Mouse (Mus musculus): ENCODE measurements around the gene Olfr1257. TPM values are rescaled to one million over a fixed set of nuclear protein-coding genes. Genes with fewer than 3 reads are reported as not detected.
"Not testable (repeated sequence)": the region's sequence is repeated elsewhere in the genome, so short reads cannot be mapped to it uniquely, and the experiment has no call there.

Gene Olfr1257
- polyA plus RNA-seq (2016; fragmentation: Nextera tagmentation; extraction: Ambion mirVana): not detected in 2 replicates

- Histone ChIP-seq H3K36me3 (no peaks in the 10 kb centered on the region), H3K27ac (replicated peaks) (no peak within 1 kb of the TSS), H3K4me2 (replicated peaks) (no peak within 1 kb of the TSS), H3K4me3 (no peak within 1 kb of the TSS), H3K9ac (replicated peaks) (no peak within 1 kb of the TSS), H3K27me3 (no peaks in the 10 kb centered on the region), H3K9me3 (no peaks in the 10 kb centered on the region), H3K4me1 (no peaks in the 10 kb centered on the region)
- WGBS: 88% methylated on average over 1 of the region's 1 CpGs
- ATAC-seq (ENCODE audit: low FRiP score, low read depth): no peak
These were observed at the start of gene Olfr1257 for GRCm38 (mm10) chr2:89878137-89878536. Olfr1257 (plus strand) TSS chr2:89878437.

GRCm38 (mm10) chr2:89841455-89841854 lies 36.8 kb upstream of the Olfr1257 start, which contains the start of gene Olfr1256:
Olfr1256 (minus strand) TSS chr2:89841555.
- WGBS: 57% methylated on average over 2 of the region's 2 CpGs
- Histone ChIP-seq H3K9me3 (no peaks in the 10 kb centered on the region), H3K4me2 (replicated peaks) (no peak within 1 kb of the TSS), H3K36me3 (no peaks in the 10 kb centered on the region), H3K9ac (replicated peaks) (no peak within 1 kb of the TSS), H3K4me1 (no peaks in the 10 kb centered on the region), H3K27me3 (no peaks in the 10 kb centered on the region), H3K27ac (replicated peaks) (no peak within 1 kb of the TSS), H3K4me3 (no peak within 1 kb of the TSS)
- no peak for ATAC-seq (ENCODE audit: low FRiP score, low read depth)

GRCm38 (mm10) chr2:89848105-89848504 lies 30.1 kb upstream of the Olfr1257 start, which contains the start of gene Olfr48:
Olfr48 (minus strand) TSS chr2:89848205.
- no peak for ATAC-seq (ENCODE audit: low FRiP score, low read depth)
- no peak within 1 kb of the TSS for H3K4me2 ChIP-seq (replicated peaks)
- 85% methylated on average over 5 of the region's 5 CpGs for WGBS
- no peak within 1 kb of the TSS for H3K4me3 ChIP-seq
- no peak within 1 kb of the TSS for H3K9ac ChIP-seq (replicated peaks)
- no peaks in the 10 kb centered on the region for H3K9me3 ChIP-seq
- H3K4me1 ChIP-seq: no peaks in the 10 kb centered on the region
- H3K27me3 ChIP-seq: no peaks in the 10 kb centered on the region
- no peaks in the 10 kb centered on the region for H3K36me3 ChIP-seq
- H3K27ac ChIP-seq (replicated peaks): no peak within 1 kb of the TSS

- no peaks in the 10 kb centered on the region for H3K9me3 ChIP-seq
- H3K4me1 ChIP-seq: no peaks in the 10 kb centered on the region
- WGBS: 96% methylated on average over 1 of the region's 1 CpGs
- H3K9ac ChIP-seq (replicated peaks): no peak overlapping the region
- H3K36me3 ChIP-seq: no peaks in the 10 kb centered on the region
- no peak for ATAC-seq (ENCODE audit: low FRiP score, low read depth)
- no peak overlapping the region for H3K4me3 ChIP-seq
- no peak overlapping the region for H3K27ac ChIP-seq (replicated peaks)
- H3K27me3 ChIP-seq: no peaks in the 10 kb centered on the region
- no peak overlapping the region for H3K4me2 ChIP-seq (replicated peaks)
These were observed 29.0 kb upstream of the Olfr1257 start for GRCm38 (mm10) chr2:89849230-89849629.

- H3K27me3 ChIP-seq; ATAC-seq (ENCODE audit: low FRiP score, low read depth): not testable (repeated sequence)
These were observed 34.4 kb downstream of the Olfr1257 start for GRCm38 (mm10) chr2:89912616-89913015.

GRCm38 (mm10) chr2:89927009-89927408 lies 48.8 kb downstream of the Olfr1257 start, which contains the start of gene Olfr1258:
Olfr1258 (plus strand) TSS chr2:89927309.
- H3K4me3 ChIP-seq: no peak within 1 kb of the TSS
- H3K4me1 ChIP-seq: no peaks in the 10 kb centered on the region
- H3K9ac ChIP-seq (replicated peaks): no peak within 1 kb of the TSS
- H3K36me3 ChIP-seq: no peaks in the 10 kb centered on the region
- no peak within 1 kb of the TSS for H3K27ac ChIP-seq (replicated peaks)
- no peaks in the 10 kb centered on the region for H3K27me3 ChIP-seq
- H3K4me2 ChIP-seq (replicated peaks): no peak within 1 kb of the TSS
- no peaks in the 10 kb centered on the region for H3K9me3 ChIP-seq
- no peak for ATAC-seq (ENCODE audit: low FRiP score, low read depth)

More at GRCm38 (mm10) chr2:89912616-89913015, 34.4 kb downstream of the Olfr1257 start:
- not testable (repeated sequence) for H3K27ac ChIP-seq (replicated peaks); H3K4me1 ChIP-seq; H3K4me3 ChIP-seq; H3K9me3 ChIP-seq; H3K9ac ChIP-seq (replicated peaks); H3K36me3 ChIP-seq; H3K4me2 ChIP-seq (replicated peaks)
- WGBS: 96% methylated on average over 8 of the region's 9 CpGs

Other genes with a start within 250 kb of the Olfr1257 start
- gene Olfr1249, start 243.5 kb upstream of the Olfr1257 start, polyA plus RNA-seq (2016; fragmentation: Nextera tagmentation; extraction: Ambion mirVana): not detected in 2 replicates
- gene Olfr1250, start 217.0 kb upstream of the Olfr1257 start, polyA plus RNA-seq (2016; fragmentation: Nextera tagmentation; extraction: Ambion mirVana): not detected in 2 replicates
- not detected in 2 replicates for gene Olfr1251, start 206.5 kb upstream of the Olfr1257 start, polyA plus RNA-seq (2016; fragmentation: Nextera tagmentation; extraction: Ambion mirVana)
- gene Olfr1252, start 153.4 kb upstream of the Olfr1257 start, polyA plus RNA-seq (2016; fragmentation: Nextera tagmentation; extraction: Ambion mirVana): not detected in 2 replicates
- not detected in 2 replicates for gene Olfr1253, start 121.3 kb upstream of the Olfr1257 start, polyA plus RNA-seq (2016; fragmentation: Nextera tagmentation; extraction: Ambion mirVana)
- gene Olfr1254, start 84.8 kb upstream of the Olfr1257 start, polyA plus RNA-seq (2016; fragmentation: Nextera tagmentation; extraction: Ambion mirVana): not detected in 2 replicates
- not detected in 2 replicates for gene Olfr1255, start 66.4 kb upstream of the Olfr1257 start, polyA plus RNA-seq (2016; fragmentation: Nextera tagmentation; extraction: Ambion mirVana)
- gene Olfr1256, start 36.9 kb upstream of the Olfr1257 start, polyA plus RNA-seq (2016; fragmentation: Nextera tagmentation; extraction: Ambion mirVana): not detected in 2 replicates
- gene Olfr48, start 30.2 kb upstream of the Olfr1257 start, polyA plus RNA-seq (2016; fragmentation: Nextera tagmentation; extraction: Ambion mirVana): not detected in 2 replicates
- gene Olfr1258, start 48.9 kb downstream of the Olfr1257 start, polyA plus RNA-seq (2016; fragmentation: Nextera tagmentation; extraction: Ambion mirVana): not detected in 2 replicates
- not detected in 2 replicates for gene Olfr1259, start 70.2 kb downstream of the Olfr1257 start, polyA plus RNA-seq (2016; fragmentation: Nextera tagmentation; extraction: Ambion mirVana)
- not detected in 2 replicates for gene Olfr1260, start 95.9 kb downstream of the Olfr1257 start, polyA plus RNA-seq (2016; fragmentation: Nextera tagmentation; extraction: Ambion mirVana)
- not detected in 2 replicates for gene Olfr1261, start 112.8 kb downstream of the Olfr1257 start, polyA plus RNA-seq (2016; fragmentation: Nextera tagmentation; extraction: Ambion mirVana)
- not detected in 2 replicates for gene Olfr1262, start 121.7 kb downstream of the Olfr1257 start, polyA plus RNA-seq (2016; fragmentation: Nextera tagmentation; extraction: Ambion mirVana)
- gene Olfr1263, start 133.7 kb downstream of the Olfr1257 start, polyA plus RNA-seq (2016; fragmentation: Nextera tagmentation; extraction: Ambion mirVana): not detected in 2 replicates
- gene Olfr1264, start 147.1 kb downstream of the Olfr1257 start, polyA plus RNA-seq (2016; fragmentation: Nextera tagmentation; extraction: Ambion mirVana): not detected in 2 replicates
- not detected in 2 replicates for gene Olfr1265, start 156.9 kb downstream of the Olfr1257 start, polyA plus RNA-seq (2016; fragmentation: Nextera tagmentation; extraction: Ambion mirVana)
- not detected in 2 replicates for gene Olfr140, start 185.2 kb downstream of the Olfr1257 start, polyA plus RNA-seq (2016; fragmentation: Nextera tagmentation; extraction: Ambion mirVana)
- not detected in 2 replicates for gene Olfr1269, start 243.0 kb downstream of the Olfr1257 start, polyA plus RNA-seq (2016; fragmentation: Nextera tagmentation; extraction: Ambion mirVana)